Mouse (Mus musculus): ENCODE results near the gene Med18. TPM values are rescaled to one million over a fixed set of nuclear protein-coding genes. Genes with fewer than 3 reads are reported as not detected.

Gene Med18
- 1.1 and 2.0 TPM in 2 replicates for polyA plus RNA-seq (2012; rRNA removed)

DNA sequence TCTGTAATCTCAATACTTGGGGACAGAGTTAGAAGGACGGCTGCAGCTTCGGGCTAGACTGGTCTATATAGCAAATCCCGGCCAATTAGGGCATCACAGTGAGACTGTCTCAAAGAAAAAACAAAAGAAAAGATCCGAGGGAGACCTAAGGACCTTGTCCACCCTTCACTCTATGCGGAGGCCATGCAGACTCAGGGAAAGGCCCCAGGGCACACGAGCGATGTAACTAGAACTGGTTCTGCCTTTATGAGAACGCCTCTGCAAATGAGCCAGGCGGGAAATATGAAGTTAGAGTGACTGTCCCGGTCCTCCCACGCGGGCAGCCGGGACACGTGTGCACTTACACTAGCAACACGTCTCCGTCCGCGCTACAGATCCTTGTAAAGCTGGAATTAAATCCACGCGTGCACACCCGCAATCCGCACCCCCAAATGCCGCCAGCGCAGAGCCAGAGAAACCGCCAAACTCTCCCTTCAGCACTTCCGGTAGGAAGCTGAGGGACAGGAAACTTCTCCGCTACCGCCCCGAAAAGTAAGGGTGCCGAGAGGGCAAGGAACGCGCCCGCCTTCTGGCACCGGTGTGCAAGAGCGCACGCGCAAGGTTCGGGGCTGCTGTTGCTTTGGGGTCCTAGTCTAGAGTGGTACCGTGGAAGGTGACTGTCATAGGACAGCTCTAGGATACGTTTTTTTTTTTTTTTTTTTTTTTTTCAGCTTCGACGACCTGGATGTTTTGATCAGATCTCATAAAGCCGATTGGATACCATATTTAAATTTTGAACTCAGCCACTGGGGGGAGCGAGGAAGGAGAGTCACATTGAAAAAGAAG is at the start of gene Med18:
Med18 (minus strand) TSS at position 492 of the 825 bp plus-strand sequence.
- peak; percentile 57; the same call in 1 of the 2 replicates for TF ChIP-seq POLR2A (IDR thresholded peaks at IDR 0.05; ENCODE audit: low read depth, low read length)
- peak; percentile 72; the same call in 1 of the 2 replicates for TF ChIP-seq CTCF (IDR thresholded peaks at IDR 0.05; ENCODE audit: extremely low read depth, insufficient read length, insufficient replicate concordance, low read depth, low read length)
- H3K36me3 ChIP-seq (ENCODE audit: control insufficient read depth, insufficient read depth, low read length) = peaks cover 13% of the 10 kb centered on the region
- no peaks in the 10 kb centered on the region for H3K27me3 ChIP-seq (ENCODE audit: control insufficient read depth, insufficient read depth, low read length)
- peak within 1 kb of the TSS; percentile 82 for H3K4me3 ChIP-seq (ENCODE audit: low read depth, low read length)
- WGBS = under 1% methylated on average over 44 of the region's 44 CpGs
- H3K4me1 ChIP-seq (ENCODE audit: control insufficient read depth, insufficient read depth, insufficient read length, low read length) = peaks cover 8% of the 10 kb centered on the region; the same call in 1 of the 2 replicates
- H3K27ac ChIP-seq (ENCODE audit: insufficient read depth, low read depth, low read length) = no peak within 1 kb of the TSS

- TF ChIP-seq CTCF (IDR thresholded peaks at IDR 0.05; ENCODE audit: extremely low read depth, insufficient read length, insufficient replicate concordance, low read depth, low read length) (no peak), POLR2A (IDR thresholded peaks at IDR 0.05; ENCODE audit: low read depth, low read length) (no peak)
- Histone ChIP-seq H3K4me1 (ENCODE audit: control insufficient read depth, insufficient read depth, insufficient read length, low read length) (peaks cover 6% of the 10 kb centered on the region), H3K27ac (ENCODE audit: insufficient read depth, low read depth, low read length) (no peak overlapping the region), H3K4me3 (ENCODE audit: low read depth, low read length) (no peak overlapping the region), H3K36me3 (ENCODE audit: control insufficient read depth, insufficient read depth, low read length) (no peaks in the 10 kb centered on the region), H3K27me3 (ENCODE audit: control insufficient read depth, insufficient read depth, low read length) (no peaks in the 10 kb centered on the region)
- 86% methylated on average over 3 of the region's 3 CpGs for WGBS
Observed at GRCm38 (mm10) chr4:132512080-132512479, 48.4 kb upstream of the Med18 start.

DNA sequence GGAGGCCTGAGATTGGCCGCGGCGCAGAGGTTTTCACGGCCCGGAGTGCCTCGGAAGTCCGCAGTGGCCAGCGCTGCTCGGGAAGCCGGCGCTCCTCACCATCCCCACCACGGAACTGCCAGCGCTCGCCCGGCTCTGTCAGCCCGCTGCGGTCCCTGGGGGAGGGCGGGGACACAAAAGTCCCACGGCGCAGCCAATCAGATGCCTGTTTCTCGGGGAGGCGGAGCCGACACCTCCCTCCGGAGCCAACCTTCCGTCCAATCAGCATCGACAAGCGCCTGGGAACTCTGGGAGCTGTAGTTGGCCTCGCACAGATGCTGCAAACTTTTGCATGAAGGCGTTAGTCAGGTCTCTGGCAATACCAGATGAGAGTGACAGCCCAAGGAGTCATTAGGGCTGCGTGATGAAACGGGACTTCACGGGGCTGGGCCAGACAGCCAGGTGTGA is 46.7 kb upstream of the Med18 start, which contains the start of gene Sesn2:
Sesn2 (minus strand) TSS at position 150 of the 447 bp plus-strand sequence.
- H3K27me3 ChIP-seq (ENCODE audit: control insufficient read depth, insufficient read depth, low read length) = no peaks in the 10 kb centered on the region
- peak within 1 kb of the TSS; percentile 92 for H3K4me3 ChIP-seq (ENCODE audit: low read depth, low read length)
- TF ChIP-seq CTCF (IDR thresholded peaks at IDR 0.05; ENCODE audit: extremely low read depth, insufficient read length, insufficient replicate concordance, low read depth, low read length) (no peak), POLR2A (IDR thresholded peaks at IDR 0.05; ENCODE audit: low read depth, low read length) (peak; percentile 99)
- peak within 1 kb of the TSS; percentile 33 for H3K27ac ChIP-seq (ENCODE audit: insufficient read depth, low read depth, low read length)
- H3K4me1 ChIP-seq (ENCODE audit: control insufficient read depth, insufficient read depth, insufficient read length, low read length) = peaks cover 6% of the 10 kb centered on the region
- WGBS = under 1% methylated on average over 32 of the region's 32 CpGs
- no peaks in the 10 kb centered on the region for H3K36me3 ChIP-seq (ENCODE audit: control insufficient read depth, insufficient read depth, low read length)

DNA sequence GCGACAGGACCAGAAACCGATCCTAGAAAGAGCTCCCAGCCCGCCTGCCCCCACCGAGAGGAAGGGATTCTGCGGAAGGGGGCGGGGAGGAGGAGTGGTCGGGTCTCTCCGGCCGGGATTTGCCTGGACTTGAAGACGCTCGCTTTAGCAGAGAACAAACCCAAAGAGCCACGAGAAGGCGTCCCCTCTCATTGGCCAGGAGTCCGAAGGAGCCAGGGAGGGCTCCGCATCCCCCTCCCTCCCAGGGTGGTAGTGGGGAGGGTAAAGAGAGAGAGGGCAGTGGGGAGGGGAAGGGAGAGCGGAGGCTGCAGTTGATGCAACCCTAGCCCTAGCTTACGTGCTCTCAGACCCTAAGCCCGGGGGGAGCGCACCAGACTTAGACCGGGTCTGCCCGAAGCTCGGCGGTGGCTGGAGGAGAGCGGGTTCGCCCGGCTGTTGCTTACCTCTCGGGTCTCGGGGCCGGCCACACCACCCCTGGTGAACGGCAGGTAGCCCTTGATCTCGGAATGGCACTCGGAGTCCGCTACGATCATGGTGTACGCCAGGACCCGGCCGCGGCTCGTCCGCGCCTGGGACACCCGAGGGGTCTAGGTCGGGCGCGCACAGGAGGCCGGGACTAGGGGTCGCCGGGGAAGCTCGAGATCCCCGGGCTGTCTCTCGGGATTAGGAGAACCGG is 46.0 kb upstream of the Med18 start:
- H3K36me3 ChIP-seq (ENCODE audit: control insufficient read depth, insufficient read depth, low read length) = no peaks in the 10 kb centered on the region
- H3K27ac ChIP-seq (ENCODE audit: insufficient read depth, low read depth, low read length) = peak overlapping the region; percentile 33
- no peak for TF ChIP-seq CTCF (IDR thresholded peaks at IDR 0.05; ENCODE audit: extremely low read depth, insufficient read length, insufficient replicate concordance, low read depth, low read length)
- no peak for TF ChIP-seq POLR2A (IDR thresholded peaks at IDR 0.05; ENCODE audit: low read depth, low read length)
- H3K27me3 ChIP-seq (ENCODE audit: control insufficient read depth, insufficient read depth, low read length) = no peaks in the 10 kb centered on the region
- WGBS = 1% methylated on average over 52 of the region's 52 CpGs
- H3K4me3 ChIP-seq (ENCODE audit: low read depth, low read length) = peak overlapping the region; percentile 92
- H3K4me1 ChIP-seq (ENCODE audit: control insufficient read depth, insufficient read depth, insufficient read length, low read length) = peaks cover 6% of the 10 kb centered on the region

DNA sequence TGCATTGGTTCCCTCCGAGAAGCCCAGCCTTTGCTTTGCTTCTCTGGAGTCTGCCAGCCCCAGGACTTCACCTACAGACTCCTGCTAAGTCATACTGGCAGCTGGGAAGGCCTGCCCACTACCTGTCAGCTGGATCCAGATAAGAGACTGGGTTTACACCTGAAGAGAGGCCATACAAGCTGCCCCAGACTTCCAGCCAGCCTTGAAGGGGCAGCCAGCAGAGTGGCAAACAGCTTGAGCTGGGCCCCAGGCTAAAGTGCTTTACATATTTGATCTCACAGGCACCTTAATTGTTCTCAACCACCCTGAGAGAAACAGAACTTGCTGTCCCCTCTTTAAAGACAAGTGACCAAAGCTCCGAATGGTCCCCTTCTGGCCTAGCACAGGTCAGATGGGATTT is 43.5 kb upstream of the Med18 start:
- no peak overlapping the region for H3K27ac ChIP-seq (ENCODE audit: insufficient read depth, low read depth, low read length)
- WGBS = 52% methylated on average over 2 of the region's 2 CpGs
- TF ChIP-seq POLR2A (IDR thresholded peaks at IDR 0.05; ENCODE audit: low read depth, low read length) (no peak), CTCF (IDR thresholded peaks at IDR 0.05; ENCODE audit: extremely low read depth, insufficient read length, insufficient replicate concordance, low read depth, low read length) (no peak)
- H3K4me3 ChIP-seq (ENCODE audit: low read depth, low read length) = no peak overlapping the region
- no peaks in the 10 kb centered on the region for H3K27me3 ChIP-seq (ENCODE audit: control insufficient read depth, insufficient read depth, low read length)
- H3K36me3 ChIP-seq (ENCODE audit: control insufficient read depth, insufficient read depth, low read length) = no peaks in the 10 kb centered on the region
- peaks cover 6% of the 10 kb centered on the region for H3K4me1 ChIP-seq (ENCODE audit: control insufficient read depth, insufficient read depth, insufficient read length, low read length)

DNA sequence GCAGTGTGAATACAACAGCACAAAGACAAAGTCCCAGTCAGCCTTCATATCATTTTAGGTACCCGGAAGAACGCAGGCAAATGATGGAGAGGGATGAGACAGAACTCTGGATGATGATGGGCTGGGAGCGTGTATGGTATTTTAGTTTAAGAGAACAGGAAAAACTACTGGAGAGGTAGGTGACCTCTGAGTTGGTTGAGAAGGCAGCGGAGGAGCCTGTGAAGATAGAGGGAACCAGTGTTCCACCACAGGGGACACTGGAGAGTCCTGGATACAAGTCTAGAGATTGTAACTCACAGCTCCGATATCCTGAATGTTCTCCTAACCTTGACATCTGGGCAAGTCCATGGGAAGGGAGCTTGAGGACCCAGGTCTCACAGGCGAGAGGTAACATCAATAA is 42.5 kb upstream of the Med18 start:
- 93% methylated on average over 6 of the region's 6 CpGs for WGBS
- Histone ChIP-seq H3K4me3 (ENCODE audit: low read depth, low read length) (no peak overlapping the region), H3K27ac (ENCODE audit: insufficient read depth, low read depth, low read length) (no peak overlapping the region), H3K4me1 (ENCODE audit: control insufficient read depth, insufficient read depth, insufficient read length, low read length) (peaks cover 6% of the 10 kb centered on the region), H3K36me3 (ENCODE audit: control insufficient read depth, insufficient read depth, low read length) (0 out of 2 replicates have a peak, but pooled peaks cover 1% of the 10 kb centered on the region), H3K27me3 (ENCODE audit: control insufficient read depth, insufficient read depth, low read length) (no peaks in the 10 kb centered on the region)
- no peak for TF ChIP-seq CTCF (IDR thresholded peaks at IDR 0.05; ENCODE audit: extremely low read depth, insufficient read length, insufficient replicate concordance, low read depth, low read length)
- TF ChIP-seq POLR2A (IDR thresholded peaks at IDR 0.05; ENCODE audit: low read depth, low read length) = no peak

GRCm38 (mm10) chr4:132505800-132506199 is 42.1 kb upstream of the Med18 start:
- TF ChIP-seq CTCF (IDR thresholded peaks at IDR 0.05; ENCODE audit: extremely low read depth, insufficient read length, insufficient replicate concordance, low read depth, low read length) (no peak), POLR2A (IDR thresholded peaks at IDR 0.05; ENCODE audit: low read depth, low read length) (no peak)
- WGBS = 76% methylated on average over 10 of the region's 10 CpGs

More at GRCm38 (mm10) chr4:132505800-132506199, 42.1 kb upstream of the Med18 start:
- H3K36me3 ChIP-seq (ENCODE audit: control insufficient read depth, insufficient read depth, low read length) = 0 out of 2 replicates have a peak, but pooled peaks cover 1% of the 10 kb centered on the region
- H3K4me1 ChIP-seq (ENCODE audit: control insufficient read depth, insufficient read depth, insufficient read length, low read length) = peaks cover 6% of the 10 kb centered on the region
- no peak overlapping the region for H3K27ac ChIP-seq (ENCODE audit: insufficient read depth, low read depth, low read length)
- no peak overlapping the region for H3K4me3 ChIP-seq (ENCODE audit: low read depth, low read length)
- H3K27me3 ChIP-seq (ENCODE audit: control insufficient read depth, insufficient read depth, low read length) = no peaks in the 10 kb centered on the region

Measured in small intestine, adult 2 months (tissue).